Mouse (Mus musculus): ENCODE data around the gene Sf3b3.

Sf3b3 gene

DNA sequence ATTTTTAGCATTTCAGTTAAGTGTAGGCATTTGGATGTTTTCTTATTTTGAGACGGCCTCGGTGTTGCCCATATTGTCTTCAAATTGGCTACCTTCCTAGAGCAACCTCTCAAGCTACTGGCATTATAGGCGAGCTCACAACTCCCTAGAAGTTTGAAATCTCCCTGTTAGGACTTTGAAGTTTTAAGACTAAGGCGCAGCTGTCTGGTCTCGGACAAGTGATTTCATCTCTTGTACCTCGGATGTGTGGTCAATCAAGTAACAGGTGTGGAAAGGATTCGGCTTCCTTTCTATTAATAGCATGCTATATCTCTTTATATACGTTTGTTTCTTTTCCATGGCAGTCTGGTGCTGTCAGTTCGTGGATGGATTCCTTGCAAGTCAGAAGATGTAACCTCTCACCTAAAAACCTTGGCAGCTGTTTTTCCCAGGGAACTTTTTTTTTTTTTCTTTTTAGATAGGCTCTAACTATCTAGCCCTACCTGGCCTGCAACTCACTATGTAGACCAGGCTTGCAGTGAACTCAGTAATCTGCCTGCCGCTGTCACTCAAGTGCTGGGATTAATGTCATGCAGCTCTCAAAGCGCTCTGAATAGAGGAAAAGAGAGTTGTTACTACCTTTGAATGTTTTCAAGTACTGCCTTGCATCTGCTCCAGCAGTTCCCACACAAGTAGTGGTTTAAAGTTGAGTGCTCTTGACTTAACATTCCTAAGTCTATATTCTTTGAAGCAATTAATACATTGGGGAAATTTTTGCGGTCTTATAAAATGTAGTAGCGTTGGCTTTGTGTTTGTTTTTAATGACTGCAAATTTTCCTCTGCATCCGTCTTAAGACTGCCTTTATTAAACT is 1.3 kb upstream of the Sf3b3 start:
- no peak for DNase-seq (ENCODE audit: low spot score in 2 of 2)

DNA sequence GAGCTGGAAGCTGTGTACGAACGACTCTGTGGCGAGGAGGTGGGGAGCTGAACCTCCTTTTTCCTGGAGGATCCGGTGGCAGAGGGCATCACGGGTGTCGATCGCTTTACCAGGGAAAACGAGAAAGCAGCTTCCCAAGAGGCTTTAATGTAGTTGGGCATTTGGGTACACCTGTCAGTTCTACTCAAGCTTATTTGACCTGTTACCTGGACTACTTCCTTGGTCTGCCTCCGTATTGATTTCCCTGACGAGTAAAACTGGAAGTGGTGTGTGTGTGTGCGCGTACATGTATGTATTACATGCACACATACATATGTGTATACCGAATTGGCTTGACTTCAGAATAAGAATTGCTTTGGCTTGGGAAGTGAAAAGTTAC is 573 bp upstream of the Sf3b3 start:
- DNase-seq (ENCODE audit: low spot score in 2 of 2) = no peak

DNA sequence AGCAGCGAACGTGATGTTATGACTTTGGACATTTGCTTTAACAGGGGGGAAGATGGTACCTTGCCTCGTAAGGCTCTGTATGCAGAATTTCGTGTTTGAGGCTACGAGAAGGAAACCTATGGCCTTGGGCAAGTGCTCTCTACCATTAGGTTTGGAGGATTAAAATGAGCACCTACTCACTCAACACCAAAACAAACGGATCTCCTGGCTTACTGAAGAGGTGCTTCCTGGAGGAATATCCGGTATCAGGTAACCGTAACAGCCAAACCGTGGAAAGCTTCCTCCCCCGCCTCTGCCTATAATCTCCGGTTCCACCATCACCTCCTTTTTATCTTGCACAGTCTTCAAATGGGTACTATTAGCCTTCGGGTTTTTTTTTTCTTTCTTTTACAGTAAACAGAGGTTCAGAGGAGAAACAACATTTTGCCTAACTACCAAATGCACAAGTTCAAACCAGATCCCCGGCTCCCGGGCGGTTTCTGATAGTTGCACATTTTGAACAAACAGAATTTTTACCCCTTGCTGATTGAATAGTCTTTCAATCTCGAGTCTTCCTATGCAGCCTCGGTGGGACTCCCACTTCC is 674 bp downstream of the Sf3b3 start:
- no peak for DNase-seq (ENCODE audit: low spot score in 2 of 2)

- DNase-seq (ENCODE audit: low spot score in 2 of 2) = no peak
Observed at GRCm38 (mm10) chr8:110844941-110845340, 1.6 kb downstream of the Sf3b3 start.

- no peak for DNase-seq (ENCODE audit: low spot score in 2 of 2)
Observed at GRCm38 (mm10) chr8:110843207-110843606, 3.4 kb downstream of the Sf3b3 start.

GRCm38 (mm10) chr8:110842012-110842574 is 4.5 kb downstream of the Sf3b3 start:
- DNase-seq (ENCODE audit: low spot score in 2 of 2) = no peak

- no peak for DNase-seq (ENCODE audit: low spot score in 2 of 2)
Observed at GRCm38 (mm10) chr8:110831956-110832355, 14.6 kb downstream of the Sf3b3 start.

DNA sequence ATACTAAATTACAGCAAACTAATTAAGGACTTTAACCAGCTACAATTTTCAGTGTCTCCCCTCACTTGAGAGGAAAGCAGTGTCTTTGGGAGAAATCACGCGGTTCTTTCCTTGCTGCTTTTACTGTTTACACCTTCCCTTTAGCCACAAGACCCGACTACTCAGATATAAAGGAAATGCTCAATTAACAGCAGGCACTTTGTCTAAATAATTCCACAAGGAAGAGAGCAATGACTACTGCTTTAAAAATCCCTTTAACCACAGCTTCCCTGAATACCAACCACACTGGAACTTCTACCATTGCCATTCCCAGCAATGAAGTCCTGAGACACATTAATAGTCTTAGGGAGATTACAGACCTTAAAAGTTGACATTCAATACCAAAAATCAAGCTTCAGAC is 18.1 kb downstream of the Sf3b3 start:
- no peak for DNase-seq (ENCODE audit: low spot score in 2 of 2)

GRCm38 (mm10) chr8:110824861-110825260 is 21.7 kb downstream of the Sf3b3 start:
- no peak for DNase-seq (ENCODE audit: low spot score in 2 of 2)

GRCm38 (mm10) chr8:110821960-110822359 is 24.6 kb downstream of the Sf3b3 start:
- DNase-seq (ENCODE audit: low spot score in 2 of 2) = no peak

- no peak for DNase-seq (ENCODE audit: low spot score in 2 of 2)
Observed at GRCm38 (mm10) chr8:110820257-110820656, 26.3 kb downstream of the Sf3b3 start.

DNA sequence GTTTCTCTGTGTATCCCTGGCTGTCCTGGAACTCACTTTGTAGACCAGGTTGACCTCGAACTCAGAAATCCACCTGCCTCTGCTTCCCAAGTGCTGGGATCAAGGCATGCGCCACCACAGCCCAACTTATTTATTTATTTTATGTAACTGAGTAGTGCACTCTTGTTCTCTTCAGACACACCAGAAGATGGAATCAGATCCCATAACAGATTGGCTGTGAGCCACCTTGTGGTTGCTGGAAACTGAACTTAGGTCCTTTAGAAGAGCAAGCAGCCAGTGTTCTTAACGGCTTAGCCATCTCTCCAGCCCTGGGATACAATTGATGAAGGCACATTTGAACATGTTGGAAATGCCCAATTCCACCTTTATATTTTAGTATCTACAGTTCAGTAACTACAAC is 28.0 kb downstream of the Sf3b3 start:
- no peak for DNase-seq (ENCODE audit: low spot score in 2 of 2)

GRCm38 (mm10) chr8:110816990-110817389 is 29.6 kb downstream of the Sf3b3 start:
- no peak for DNase-seq (ENCODE audit: low spot score in 2 of 2)

DNA sequence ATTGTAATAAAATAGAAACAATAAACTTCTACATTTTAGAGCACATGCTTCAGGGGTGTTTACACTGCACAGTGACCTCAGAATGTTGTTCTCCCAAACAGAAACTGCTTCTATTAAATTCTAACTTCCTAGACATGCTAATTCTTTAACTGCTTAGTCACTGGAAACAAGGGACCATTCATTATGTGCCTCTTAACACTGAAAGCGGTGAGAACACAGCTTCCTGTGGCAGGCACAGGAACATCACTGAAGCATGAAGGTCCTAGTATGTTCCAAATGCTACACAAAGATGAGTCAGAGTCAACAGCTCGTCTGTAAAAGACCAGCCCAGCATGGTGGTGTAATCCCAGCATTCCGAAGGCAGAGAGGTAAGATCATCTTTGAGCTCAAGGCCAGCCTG is 31.3 kb downstream of the Sf3b3 start:
- no peak for DNase-seq (ENCODE audit: low spot score in 2 of 2)

DNA sequence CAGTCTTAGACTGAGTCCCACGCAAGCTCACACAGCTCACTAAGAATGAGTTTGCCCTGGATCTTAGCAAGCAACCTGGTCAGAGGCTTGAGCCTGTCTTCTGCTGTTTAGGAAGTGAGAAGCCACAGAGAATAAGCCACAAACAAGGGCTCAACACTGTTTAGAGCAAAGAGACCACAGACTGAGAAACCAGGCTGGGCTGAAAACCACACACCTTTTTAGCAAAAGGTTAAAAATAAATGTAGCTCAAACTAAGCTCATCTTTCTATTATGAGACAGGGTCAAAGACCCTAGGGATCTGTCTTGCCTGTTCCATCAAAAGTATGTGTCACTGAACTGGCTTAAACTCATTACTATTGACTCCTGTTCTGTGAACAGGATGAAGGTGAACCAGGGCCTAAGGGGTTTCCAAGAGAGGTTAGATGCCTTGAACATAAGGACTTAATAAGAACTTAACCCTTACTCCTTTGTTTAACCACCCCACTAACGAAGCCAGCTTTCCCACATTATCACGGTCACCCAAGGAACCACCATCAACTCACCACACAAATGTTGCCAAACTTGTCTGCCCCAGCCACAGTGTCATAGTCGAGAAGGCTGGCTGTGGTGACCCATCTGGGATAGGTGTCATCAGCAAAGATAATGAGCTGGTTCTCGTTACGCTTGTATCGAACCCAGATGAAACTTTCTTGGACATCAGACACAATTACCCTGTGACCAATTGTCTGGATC is 33.3 kb downstream of the Sf3b3 start:
- no peak for DNase-seq (ENCODE audit: low spot score in 2 of 2)

DNA sequence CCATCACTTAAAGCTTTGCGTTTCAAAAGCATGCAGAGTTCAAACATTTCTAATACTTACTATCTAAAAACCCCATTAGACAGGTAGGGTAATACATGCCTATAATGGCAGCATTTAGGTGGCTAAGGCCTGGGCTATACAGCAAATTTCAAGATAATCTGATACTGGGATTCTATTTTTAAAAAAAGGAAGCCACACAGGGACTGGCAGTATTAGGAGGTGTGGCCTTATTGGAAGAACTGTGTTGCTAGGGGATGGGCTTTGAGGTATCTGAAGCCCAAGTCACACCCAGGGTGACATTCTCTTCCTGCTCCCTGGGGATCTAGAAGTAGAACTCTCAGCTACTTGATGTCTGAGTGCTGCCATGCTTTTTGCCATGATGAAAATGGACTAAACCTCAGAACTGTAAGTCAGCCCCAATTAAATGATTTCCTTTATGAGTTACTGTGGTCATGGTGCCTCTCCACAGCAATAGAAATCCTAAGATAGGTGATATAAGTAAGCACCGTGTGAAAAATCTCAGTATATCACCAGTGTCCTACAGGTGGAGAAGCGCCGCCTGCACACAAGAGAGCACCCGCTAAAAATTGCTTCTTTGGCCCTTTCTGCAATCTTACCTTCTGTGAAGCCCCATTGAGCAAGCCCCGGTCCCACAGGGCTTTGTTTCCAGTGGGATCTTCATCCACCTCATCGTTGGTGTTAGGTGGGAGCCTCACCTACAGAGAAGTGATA is 34.1 kb downstream of the Sf3b3 start:
- no peak for DNase-seq (ENCODE audit: low spot score in 2 of 2)

DNA sequence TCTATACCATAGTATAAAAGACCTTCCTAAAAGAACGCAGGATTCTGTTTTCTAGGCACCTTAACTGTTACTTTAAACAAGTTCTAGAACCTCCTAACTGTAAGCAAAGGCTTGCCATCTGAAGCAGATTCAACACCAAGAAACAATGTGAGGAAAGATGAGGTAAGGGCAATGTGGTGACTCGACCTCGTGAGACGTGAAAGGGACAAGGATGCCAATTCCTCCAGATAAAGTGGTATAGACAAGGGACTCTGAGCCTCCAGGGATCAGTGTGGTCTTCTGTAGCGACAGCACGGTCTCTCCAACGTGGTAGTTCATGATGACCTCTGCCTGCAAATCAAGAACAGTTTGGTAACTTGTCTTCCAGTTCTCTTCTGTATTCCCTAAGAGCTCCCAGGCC is 34.8 kb downstream of the Sf3b3 start:
- no peak for DNase-seq (ENCODE audit: low spot score in 2 of 2)

- no peak for DNase-seq (ENCODE audit: low spot score in 2 of 2)
Observed at GRCm38 (mm10) chr8:110811116-110811515, 35.5 kb downstream of the Sf3b3 start.

DNA sequence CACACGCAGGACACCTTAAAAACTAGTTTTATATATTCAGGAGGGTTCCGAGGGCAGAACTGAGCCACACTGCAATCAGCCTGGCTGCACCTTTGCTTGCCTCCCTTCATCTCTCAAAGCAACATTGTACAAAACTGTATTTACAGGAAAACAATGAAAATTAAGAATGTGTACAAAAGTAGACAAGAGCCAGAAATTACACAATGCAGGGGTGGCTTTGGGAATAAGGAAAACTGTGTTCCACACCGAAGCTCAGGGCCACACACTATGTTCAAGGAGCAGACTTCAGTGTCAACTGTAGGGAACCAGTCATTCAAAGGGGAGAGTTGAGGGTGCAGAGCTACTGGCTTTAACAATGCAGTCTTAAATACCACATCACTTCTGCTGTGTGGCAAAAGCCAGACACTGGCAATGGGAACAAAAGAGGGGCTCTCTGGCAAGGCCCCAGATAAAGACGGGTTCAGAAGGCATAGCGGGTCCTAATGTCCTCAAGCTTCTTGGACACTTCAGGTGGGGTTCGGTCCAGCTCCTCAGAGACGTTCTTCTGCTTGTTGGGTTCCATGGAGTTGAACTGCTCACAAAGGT is 36.0 kb downstream of the Sf3b3 start:
- no peak for DNase-seq (ENCODE audit: low spot score in 2 of 2)

- DNase-seq (ENCODE audit: low spot score in 2 of 2) = no peak
Observed at GRCm38 (mm10) chr8:110809831-110810230, 36.8 kb downstream of the Sf3b3 start.

All from spleen, postnatal 14 days (tissue).